Mouse (Mus musculus): ENCODE measurements around the gene Cd28. TPM values are rescaled to one million over a fixed set of nuclear protein-coding genes. Genes with fewer than 3 reads are reported as not detected.

Cd28 gene
- total and polyA plus RNA-seq, 2 experiments from 2014 or later: 0.11 to 0.48 TPM

- no peaks in the 10 kb centered on the region for H3K36me3 ChIP-seq (replicated peaks; ENCODE audit: control insufficient read depth, insufficient read depth, low read length)
- H3K4me2 ChIP-seq (ENCODE audit: low read depth, low read length): no peak overlapping the region
- no peaks in the 10 kb centered on the region for H3K27me3 ChIP-seq (ENCODE audit: control insufficient read depth, insufficient read depth, low read length)
- TF ChIP-seq EP300 (IDR thresholded peaks at IDR 0.05; ENCODE audit: low read depth) (no peak), CTCF (IDR thresholded peaks at IDR 0.05; ENCODE audit: low read depth) (no peak)
- DNase-seq (ENCODE audit: low spot score) (no peak), ATAC-seq (ENCODE audit: insufficient read depth, low read depth) (no peak)
- H3K27ac ChIP-seq (ENCODE audit: low read depth): no peak overlapping the region
- no peak overlapping the region for H3K9ac ChIP-seq (replicated peaks; ENCODE audit: low read depth, low read length)
- WGBS: 70% methylated on average over 1 of the region's 1 CpGs
- H3K4me3 ChIP-seq (ENCODE audit: low read depth, low read length): no peak overlapping the region
- no peaks in the 10 kb centered on the region for H3K9me3 ChIP-seq (replicated peaks; ENCODE audit: control insufficient read depth, low read length)
- peaks cover 5% of the 10 kb centered on the region for H3K4me1 ChIP-seq (ENCODE audit: control insufficient read depth, insufficient read depth)
These were observed 27.7 kb downstream of the Cd28 start for GRCm38 (mm10) chr1:60744266-60744665.

DNA sequence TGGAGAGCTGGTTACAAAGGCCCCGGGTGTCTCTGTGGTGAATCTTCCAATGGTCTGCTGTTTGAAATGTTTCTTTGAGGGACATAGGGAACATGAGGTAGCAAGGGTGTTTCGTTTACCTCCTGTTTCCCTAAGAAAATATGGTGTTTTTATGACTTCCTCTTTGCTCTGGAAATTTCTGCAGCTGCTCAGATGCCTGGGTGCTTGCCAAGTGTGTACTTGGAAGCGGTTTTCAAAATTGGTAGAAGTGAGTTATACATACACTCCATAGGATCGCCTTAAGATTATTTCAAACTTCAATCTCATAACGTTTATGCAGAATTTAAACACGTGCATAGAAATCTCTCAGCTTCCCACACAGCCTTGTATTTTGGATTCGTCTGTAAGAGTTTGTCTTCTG lies 29.1 kb downstream of the Cd28 start:
- H3K4me2 ChIP-seq (ENCODE audit: low read depth, low read length): no peak overlapping the region
- DNase-seq (ENCODE audit: low spot score) (peak; percentile 29), ATAC-seq (ENCODE audit: insufficient read depth, low read depth) (no peak)
- no peak overlapping the region for H3K4me3 ChIP-seq (ENCODE audit: low read depth, low read length)
- no peaks in the 10 kb centered on the region for H3K27me3 ChIP-seq (ENCODE audit: control insufficient read depth, insufficient read depth, low read length)
- peak overlapping the region; percentile 23; the same call in 1 of the 2 replicates for H3K27ac ChIP-seq (ENCODE audit: low read depth)
- TF ChIP-seq EP300 (IDR thresholded peaks at IDR 0.05; ENCODE audit: low read depth): no peak
- TF ChIP-seq CTCF (IDR thresholded peaks at IDR 0.05; ENCODE audit: low read depth): no peak
- H3K9ac ChIP-seq (replicated peaks; ENCODE audit: low read depth, low read length): no peak overlapping the region
- H3K36me3 ChIP-seq (replicated peaks; ENCODE audit: control insufficient read depth, insufficient read depth, low read length): no peaks in the 10 kb centered on the region
- no peaks in the 10 kb centered on the region for H3K9me3 ChIP-seq (replicated peaks; ENCODE audit: control insufficient read depth, low read length)
- 50% methylated on average over 7 of the region's 7 CpGs for WGBS
- peaks cover 9% of the 10 kb centered on the region for H3K4me1 ChIP-seq (ENCODE audit: control insufficient read depth, insufficient read depth)

GRCm38 (mm10) chr1:60746153-60746552 lies 29.6 kb downstream of the Cd28 start:
- TF ChIP-seq EP300 (IDR thresholded peaks at IDR 0.05; ENCODE audit: low read depth) (no peak), CTCF (IDR thresholded peaks at IDR 0.05; ENCODE audit: low read depth) (no peak)
- no peaks in the 10 kb centered on the region for H3K27me3 ChIP-seq (ENCODE audit: control insufficient read depth, insufficient read depth, low read length)
- no peaks in the 10 kb centered on the region for H3K36me3 ChIP-seq (replicated peaks; ENCODE audit: control insufficient read depth, insufficient read depth, low read length)
- ATAC-seq (ENCODE audit: insufficient read depth, low read depth) (no peak), DNase-seq (ENCODE audit: low spot score) (no peak)
- H3K9ac ChIP-seq (replicated peaks; ENCODE audit: low read depth, low read length): no peak overlapping the region
- H3K4me3 ChIP-seq (ENCODE audit: low read depth, low read length): peak overlapping the region; percentile 9; the same call in 1 of the 2 replicates
- WGBS: 30% methylated on average over 2 of the region's 2 CpGs
- H3K9me3 ChIP-seq (replicated peaks; ENCODE audit: control insufficient read depth, low read length): no peaks in the 10 kb centered on the region
- H3K27ac ChIP-seq (ENCODE audit: low read depth): no peak overlapping the region
- H3K4me1 ChIP-seq (ENCODE audit: control insufficient read depth, insufficient read depth): peaks cover 9% of the 10 kb centered on the region
- H3K4me2 ChIP-seq (ENCODE audit: low read depth, low read length): no peak overlapping the region

DNA sequence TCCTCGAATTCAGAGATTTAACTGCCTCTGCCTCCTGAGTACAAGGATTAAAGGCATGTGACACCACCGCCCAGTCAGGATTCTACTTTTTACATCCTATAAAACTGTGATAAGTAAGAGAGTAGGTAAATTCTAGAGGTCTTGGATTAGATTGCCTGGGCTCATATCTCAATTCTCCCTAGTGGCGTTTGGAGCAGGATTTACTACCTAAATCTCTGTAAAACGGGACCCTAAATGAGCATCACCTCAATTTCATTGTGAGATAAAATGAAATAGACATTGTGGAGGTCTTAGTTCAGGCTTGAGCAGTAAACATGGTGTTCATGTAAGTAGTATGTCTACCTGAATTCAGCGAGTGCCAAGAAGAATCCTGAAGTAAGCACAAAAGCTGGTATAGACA lies 30.3 kb downstream of the Cd28 start:
- Histone ChIP-seq H3K9ac (replicated peaks; ENCODE audit: low read depth, low read length) (no peak overlapping the region), H3K4me3 (ENCODE audit: low read depth, low read length) (peak overlapping the region; percentile 9; the same call in 1 of the 2 replicates), H3K27ac (ENCODE audit: low read depth) (no peak overlapping the region), H3K4me2 (ENCODE audit: low read depth, low read length) (no peak overlapping the region), H3K9me3 (replicated peaks; ENCODE audit: control insufficient read depth, low read length) (no peaks in the 10 kb centered on the region), H3K36me3 (replicated peaks; ENCODE audit: control insufficient read depth, insufficient read depth, low read length) (no peaks in the 10 kb centered on the region), H3K4me1 (ENCODE audit: control insufficient read depth, insufficient read depth) (peaks cover 9% of the 10 kb centered on the region), H3K27me3 (ENCODE audit: control insufficient read depth, insufficient read depth, low read length) (no peaks in the 10 kb centered on the region)
- 88% methylated on average over 5 of the region's 5 CpGs for WGBS
- no peak for TF ChIP-seq EP300 (IDR thresholded peaks at IDR 0.05; ENCODE audit: low read depth)
- no peak for TF ChIP-seq CTCF (IDR thresholded peaks at IDR 0.05; ENCODE audit: low read depth)
- ATAC-seq (ENCODE audit: insufficient read depth, low read depth): no peak
- no peak for DNase-seq (ENCODE audit: low spot score)

DNA sequence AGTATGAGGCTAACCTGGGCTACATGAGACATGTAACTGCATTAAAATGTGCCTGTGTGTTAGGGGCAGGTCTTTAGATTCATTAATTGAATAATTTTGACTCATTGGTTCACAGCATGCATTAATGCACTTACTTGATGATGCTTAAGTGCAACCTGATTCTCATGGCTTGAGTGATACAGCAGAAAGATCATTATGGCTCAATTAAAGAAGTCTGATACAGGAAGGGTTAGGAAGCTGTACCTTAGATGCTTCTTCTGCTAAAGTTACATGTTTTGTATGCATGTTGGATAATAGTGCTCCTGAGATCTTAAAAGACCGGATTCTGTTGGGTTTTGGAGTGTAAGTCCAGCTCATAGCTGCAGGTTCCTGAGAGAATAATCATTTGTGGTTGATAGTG lies 31.7 kb downstream of the Cd28 start:
- no peak for ATAC-seq (ENCODE audit: insufficient read depth, low read depth)

DNA sequence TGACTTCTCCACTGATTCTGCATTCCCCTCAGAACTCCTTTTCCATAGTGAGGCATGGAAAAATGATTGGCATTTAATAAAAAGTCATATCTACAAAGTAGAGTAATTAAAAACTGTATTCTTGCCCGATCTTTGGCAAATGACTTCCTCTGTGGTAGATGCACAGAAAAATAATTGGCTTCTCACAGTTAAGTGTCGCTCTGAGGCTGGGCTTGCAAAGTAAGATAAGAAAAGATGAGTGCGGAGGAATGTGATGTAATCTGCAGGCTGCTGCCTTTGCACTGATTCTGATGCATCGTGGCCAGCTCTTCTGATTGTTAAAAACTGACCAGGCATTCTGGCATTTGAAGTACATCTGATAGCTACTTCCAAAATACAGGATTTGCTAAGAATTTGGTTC lies 32.3 kb downstream of the Cd28 start:
- 25% methylated on average over 4 of the region's 4 CpGs for WGBS
- ATAC-seq (ENCODE audit: insufficient read depth, low read depth): no peak
- peaks cover 9% of the 10 kb centered on the region for H3K4me1 ChIP-seq (ENCODE audit: control insufficient read depth, insufficient read depth)

More for the DNA sequence above, 31.7 kb downstream of the Cd28 start:
- 94% methylated on average over 1 of the region's 1 CpGs for WGBS
- Histone ChIP-seq H3K27me3 (ENCODE audit: control insufficient read depth, insufficient read depth, low read length) (no peaks in the 10 kb centered on the region), H3K9me3 (replicated peaks; ENCODE audit: control insufficient read depth, low read length) (no peaks in the 10 kb centered on the region), H3K36me3 (replicated peaks; ENCODE audit: control insufficient read depth, insufficient read depth, low read length) (no peaks in the 10 kb centered on the region), H3K27ac (ENCODE audit: low read depth) (no peak overlapping the region), H3K9ac (replicated peaks; ENCODE audit: low read depth, low read length) (no peak overlapping the region), H3K4me2 (ENCODE audit: low read depth, low read length) (no peak overlapping the region; the same call in 1 of the 2 replicates), H3K4me3 (ENCODE audit: low read depth, low read length) (no peak overlapping the region; the same call in 1 of the 2 replicates), H3K4me1 (ENCODE audit: control insufficient read depth, insufficient read depth) (peaks cover 9% of the 10 kb centered on the region)
- DNase-seq (ENCODE audit: low spot score): no peak
- no peak for TF ChIP-seq CTCF (IDR thresholded peaks at IDR 0.05; ENCODE audit: low read depth)
- no peak for TF ChIP-seq EP300 (IDR thresholded peaks at IDR 0.05; ENCODE audit: low read depth)

More for the DNA sequence above, 32.3 kb downstream of the Cd28 start:
- H3K27me3 ChIP-seq (ENCODE audit: control insufficient read depth, insufficient read depth, low read length): no peaks in the 10 kb centered on the region
- DNase-seq (ENCODE audit: low spot score): no peak
- no peak overlapping the region; the same call in 1 of the 2 replicates for H3K4me2 ChIP-seq (ENCODE audit: low read depth, low read length)
- H3K9me3 ChIP-seq (replicated peaks; ENCODE audit: control insufficient read depth, low read length): no peaks in the 10 kb centered on the region
- H3K27ac ChIP-seq (ENCODE audit: low read depth): no peak overlapping the region
- no peaks in the 10 kb centered on the region for H3K36me3 ChIP-seq (replicated peaks; ENCODE audit: control insufficient read depth, insufficient read depth, low read length)
- H3K4me3 ChIP-seq (ENCODE audit: low read depth, low read length): no peak overlapping the region
- TF ChIP-seq EP300 (IDR thresholded peaks at IDR 0.05; ENCODE audit: low read depth) (no peak), CTCF (IDR thresholded peaks at IDR 0.05; ENCODE audit: low read depth) (no peak)
- no peak overlapping the region for H3K9ac ChIP-seq (replicated peaks; ENCODE audit: low read depth, low read length)

Measured in heart, postnatal 0 days (tissue).